Mouse (Mus musculus): ENCODE results near the gene Ppp6r2.

The Ppp6r2 gene

GRCm38 (mm10) chr15:89210915-89211715 is at the start of gene Ppp6r2:
Ppp6r2 (plus strand) TSS chr15:89211553.
- DNase-seq, result peak; percentile 99

DNA sequence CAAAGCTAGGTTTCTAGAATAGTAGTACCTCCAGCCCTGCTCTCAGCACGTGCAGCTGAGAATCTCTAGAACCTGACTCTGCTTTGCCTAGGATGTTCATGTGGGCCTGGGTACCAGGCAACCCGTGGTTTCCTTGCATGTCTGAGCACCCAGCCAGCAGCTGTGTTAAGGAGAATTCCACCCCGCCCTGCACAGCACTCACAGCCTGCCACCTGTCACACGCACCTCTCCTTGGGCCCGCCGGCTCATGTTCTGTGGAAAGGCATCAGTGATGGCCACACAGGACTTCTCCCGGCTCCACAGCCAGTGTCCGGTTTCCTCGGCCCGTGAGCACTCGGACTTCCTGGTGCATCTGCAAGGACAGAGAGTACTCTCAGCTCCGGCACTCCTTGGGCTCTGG is 45.9 kb upstream of the Ppp6r2 start:
- no peak for DNase-seq

- DNase-seq, result no peak
Measured at GRCm38 (mm10) chr15:89168922-89169321, 42.4 kb upstream of the Ppp6r2 start.

DNA sequence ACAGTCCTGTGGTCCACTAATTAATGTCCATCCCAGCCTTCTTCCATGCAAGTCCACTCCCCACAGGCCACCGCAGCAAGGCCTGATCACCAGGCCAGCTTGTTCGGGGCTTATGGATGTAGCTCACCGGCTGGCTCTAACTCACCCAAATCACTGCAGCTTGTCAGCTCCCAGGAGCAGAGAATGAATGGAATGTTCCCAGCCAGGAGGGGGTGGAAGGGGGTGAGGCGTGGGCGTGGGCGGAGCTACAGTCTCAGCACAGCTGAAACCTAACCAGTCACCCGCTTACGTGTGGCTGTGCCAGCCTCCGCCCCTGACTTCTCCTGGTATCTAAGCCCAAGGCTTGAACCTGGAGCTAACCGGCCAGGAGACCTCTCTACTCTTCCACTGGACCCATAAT is 41.9 kb upstream of the Ppp6r2 start:
- peak; percentile 99 for DNase-seq

- DNase-seq, result peak; percentile 97
Measured at GRCm38 (mm10) chr15:89170102-89170501, 41.3 kb upstream of the Ppp6r2 start.

DNA sequence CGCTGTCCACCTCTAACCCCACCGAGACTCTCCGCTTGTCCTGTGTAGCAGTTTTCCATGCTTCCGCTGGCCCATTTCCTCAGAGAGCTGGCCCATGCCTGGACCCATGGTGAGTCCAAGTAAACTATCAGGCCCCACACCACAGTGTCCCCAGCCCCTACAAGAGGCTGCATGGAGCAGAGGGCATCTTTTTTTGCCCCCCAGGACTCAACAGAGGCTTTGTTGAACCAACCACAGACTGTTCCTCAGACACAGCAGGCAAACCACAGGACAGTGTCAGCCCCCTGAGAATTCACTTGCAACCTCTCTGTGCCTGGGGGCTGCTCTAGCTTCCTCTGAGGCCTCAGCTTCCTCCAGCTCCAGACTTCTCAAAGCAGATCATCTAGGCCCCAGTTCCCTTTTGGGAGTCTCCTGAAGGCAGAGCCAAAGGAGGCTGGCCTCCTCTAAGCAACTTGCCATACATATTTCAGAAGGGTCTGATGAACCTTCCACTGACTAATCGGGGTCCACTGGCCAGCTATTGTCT is 39.8 kb upstream of the Ppp6r2 start:
- DNase-seq, result peak; percentile 95

DNA sequence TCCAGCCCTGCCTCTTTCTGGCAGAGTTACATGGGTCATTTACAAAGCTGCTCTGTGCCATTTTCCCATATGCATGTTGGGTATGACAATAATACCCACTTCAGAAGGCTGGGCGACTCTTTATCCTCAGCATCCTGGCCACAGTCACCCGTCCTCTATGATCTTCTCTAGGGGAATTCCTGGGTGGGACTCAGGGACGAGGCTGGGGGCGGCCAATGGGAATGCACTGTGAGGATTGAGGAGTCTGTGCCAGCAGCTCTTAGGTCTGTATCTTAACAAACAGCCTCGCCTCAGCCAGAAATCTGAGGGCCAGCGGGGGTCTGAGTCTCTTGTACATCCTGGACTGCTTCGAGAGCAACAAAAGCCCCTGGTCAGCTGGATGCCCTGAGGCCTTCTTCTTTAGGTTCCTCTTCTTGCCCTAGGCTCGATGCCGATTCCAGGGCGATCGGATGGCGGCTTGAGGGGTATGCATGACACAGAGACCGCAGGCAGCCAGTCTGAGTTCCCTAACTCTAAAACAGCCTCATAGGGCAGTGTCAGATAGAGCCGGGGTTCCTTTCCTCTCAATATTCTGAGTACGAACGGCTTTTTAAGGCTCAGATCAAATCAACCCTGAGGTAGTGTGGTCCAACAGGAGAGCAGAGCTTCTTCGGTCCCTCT is 38.9 kb upstream of the Ppp6r2 start:
- DNase-seq, result peak; percentile 96

DNA sequence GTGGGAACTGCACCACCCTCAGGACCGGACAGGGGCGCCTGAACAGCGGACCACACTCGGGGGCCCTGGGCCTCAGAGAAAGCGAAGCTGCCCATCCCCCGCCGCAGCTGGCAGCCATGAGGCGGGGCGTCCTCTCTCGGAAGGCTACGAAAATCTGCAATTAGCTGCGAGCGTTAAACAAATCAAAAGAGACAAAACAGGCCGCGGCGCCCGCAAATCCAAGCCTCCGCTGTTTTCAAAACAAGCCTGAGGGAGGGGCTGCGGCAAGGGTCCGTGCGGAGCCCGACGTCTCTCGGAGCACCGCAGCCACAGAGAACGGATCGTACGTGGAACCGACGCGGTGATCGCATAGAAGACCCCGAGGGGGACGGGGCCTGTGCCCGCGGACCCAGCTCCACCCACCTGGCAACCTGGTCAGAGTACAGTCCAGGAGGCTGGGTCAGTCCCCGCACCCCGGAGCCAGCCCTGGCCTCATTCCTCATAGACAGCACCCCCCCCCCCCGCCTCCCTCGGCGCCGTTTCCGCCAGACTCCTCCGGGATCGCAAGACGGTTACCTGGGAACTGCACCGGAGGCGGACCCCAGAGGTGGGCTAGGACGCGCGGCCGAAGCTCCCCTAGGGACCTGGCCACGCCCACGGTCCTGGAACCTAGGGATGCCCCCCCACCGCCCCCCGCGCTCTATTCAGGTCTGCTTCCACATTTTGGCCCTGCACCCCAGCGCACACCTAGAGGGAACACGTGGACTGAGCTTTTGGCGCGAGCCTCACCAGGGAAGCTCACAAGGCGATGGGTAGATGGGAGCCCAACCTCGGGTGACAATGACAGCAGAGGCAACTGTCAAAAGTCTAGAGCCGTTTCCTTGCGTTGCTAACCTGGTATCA is 38.1 kb upstream of the Ppp6r2 start:
- DNase-seq, result peak; percentile 96

DNA sequence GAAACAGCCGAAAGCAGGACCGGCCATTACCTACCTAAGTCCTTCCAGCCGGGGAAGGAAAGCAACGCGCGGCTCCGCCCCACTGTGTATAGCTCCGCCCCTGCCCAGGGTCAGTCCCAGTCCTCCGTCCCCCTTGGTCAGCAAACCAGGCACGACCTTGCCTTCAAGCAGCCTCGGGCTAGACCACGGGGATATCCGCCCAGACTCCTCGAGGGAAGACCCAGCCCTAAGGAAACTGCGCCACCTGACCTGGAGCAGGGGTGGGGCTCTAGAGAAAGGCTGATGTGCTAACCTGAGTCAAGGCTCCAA is 37.5 kb upstream of the Ppp6r2 start:
- DNase-seq, result peak; percentile 98

DNA sequence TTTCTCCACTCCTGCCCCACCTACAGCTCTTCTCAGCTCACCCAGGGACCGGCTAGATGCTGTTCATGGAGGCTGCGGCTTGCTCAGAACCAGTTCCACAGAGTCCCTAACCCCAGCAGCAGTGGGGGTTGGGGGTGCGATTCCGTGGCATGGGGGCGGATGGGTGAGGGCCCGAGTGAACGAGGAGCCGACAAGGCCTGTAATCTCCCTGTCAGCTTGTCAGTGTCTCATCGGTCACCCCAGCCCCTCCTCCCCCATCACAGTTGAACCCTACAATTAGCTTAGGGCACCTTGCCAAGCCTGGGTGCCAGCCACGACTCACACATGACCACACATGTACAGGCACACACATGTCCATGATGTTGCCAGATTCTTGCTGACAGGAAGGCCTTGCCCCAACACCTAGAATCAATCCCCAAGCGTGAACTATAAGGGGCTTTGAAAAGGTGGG is 36.4 kb upstream of the Ppp6r2 start:
- DNase-seq, result no peak

- no peak for DNase-seq
Measured at GRCm38 (mm10) chr15:89175411-89176155, 35.8 kb upstream of the Ppp6r2 start.

GRCm38 (mm10) chr15:89177121-89177520 is 34.2 kb upstream of the Ppp6r2 start:
- peak; percentile 99 for DNase-seq

GRCm38 (mm10) chr15:89177576-89178259 is 33.6 kb upstream of the Ppp6r2 start:
- peak; percentile 97 for DNase-seq

DNA sequence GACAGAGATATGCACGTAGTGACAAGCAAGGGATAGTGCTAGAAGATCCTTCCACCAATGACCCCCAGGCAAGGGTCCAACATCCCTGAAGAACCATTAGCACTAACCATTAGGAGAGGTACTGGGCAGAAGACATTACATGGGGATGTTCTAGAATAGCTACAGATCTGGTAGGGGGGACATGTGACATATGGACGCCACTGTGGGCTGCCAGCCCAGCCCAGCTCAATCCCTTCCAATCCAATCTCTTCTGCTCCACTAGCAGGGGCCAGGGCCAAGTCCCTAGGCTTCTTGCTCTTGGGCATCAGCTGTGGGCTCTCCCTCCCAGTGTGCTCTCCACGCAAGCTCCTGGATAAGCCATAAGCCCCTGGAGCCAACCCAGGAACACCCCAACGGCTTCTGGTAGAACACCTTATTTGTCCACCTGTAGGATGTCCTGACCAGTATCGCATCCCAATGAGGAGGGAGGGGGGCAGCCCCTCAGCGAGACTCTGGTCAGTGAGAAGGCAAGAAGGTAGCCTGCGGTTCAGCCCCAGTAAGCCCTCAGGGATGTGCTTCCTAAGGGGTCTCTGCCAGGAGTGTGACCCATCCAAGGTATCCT is 33.0 kb upstream of the Ppp6r2 start:
- peak; percentile 96 for DNase-seq

DNA sequence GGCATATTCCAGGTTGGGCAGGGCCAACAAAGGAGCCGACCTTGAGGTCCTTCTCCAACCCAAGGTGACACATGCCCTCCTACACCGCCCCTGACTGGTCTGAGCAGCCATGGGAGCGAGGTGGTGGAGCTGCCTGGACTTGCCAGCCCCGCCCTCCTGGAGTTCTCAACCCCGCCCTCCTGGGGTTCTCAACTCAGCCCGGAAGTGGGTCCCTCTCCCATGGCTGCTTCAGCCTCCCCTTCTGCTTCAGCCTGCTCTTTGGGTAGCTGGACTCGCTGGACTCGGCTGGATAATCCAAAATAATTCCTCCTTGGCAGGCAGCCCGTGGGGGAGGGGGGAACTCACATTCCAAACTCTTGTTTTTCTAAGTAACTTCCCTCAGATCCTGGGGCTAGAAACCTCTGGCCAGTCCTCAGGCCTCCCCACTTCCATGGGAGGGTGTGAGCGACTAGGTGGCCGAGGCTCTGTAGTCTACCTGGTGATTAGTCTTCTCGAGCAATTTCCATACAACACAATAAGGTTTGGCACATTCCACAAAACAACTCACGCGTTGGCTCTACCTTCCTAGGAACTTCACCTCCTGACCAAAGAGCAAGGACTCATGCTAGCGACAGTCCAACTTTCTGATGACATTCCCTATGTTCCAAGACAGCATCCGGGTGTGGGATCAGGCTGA is 32.3 kb upstream of the Ppp6r2 start:
- peak; percentile 99 for DNase-seq

DNA sequence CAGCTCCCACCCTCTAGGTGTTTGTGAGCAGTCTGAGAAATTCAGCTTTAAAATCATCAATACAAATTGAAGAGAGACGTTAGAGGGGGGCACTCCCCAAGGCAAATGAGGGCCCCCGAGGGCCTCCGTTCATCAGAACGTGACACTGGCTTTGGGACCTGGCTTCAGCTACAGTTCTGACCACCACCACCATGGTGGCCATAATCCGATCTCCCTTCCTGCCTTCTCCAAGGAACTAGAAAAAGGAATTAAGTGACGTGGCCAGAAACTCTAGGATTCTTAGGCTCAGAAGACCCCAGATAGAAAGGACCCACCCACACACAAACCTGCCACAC is 31.8 kb upstream of the Ppp6r2 start:
- DNase-seq, result peak; percentile 92

- DNase-seq, result no peak
Measured at GRCm38 (mm10) chr15:89180081-89180541, 31.2 kb upstream of the Ppp6r2 start.

GRCm38 (mm10) chr15:89180571-89181229 is 30.7 kb upstream of the Ppp6r2 start, which contains the start of gene Plxnb2:
Plxnb2 (minus strand) TSS chr15:89180788.
- DNase-seq, result peak; percentile 99

DNA sequence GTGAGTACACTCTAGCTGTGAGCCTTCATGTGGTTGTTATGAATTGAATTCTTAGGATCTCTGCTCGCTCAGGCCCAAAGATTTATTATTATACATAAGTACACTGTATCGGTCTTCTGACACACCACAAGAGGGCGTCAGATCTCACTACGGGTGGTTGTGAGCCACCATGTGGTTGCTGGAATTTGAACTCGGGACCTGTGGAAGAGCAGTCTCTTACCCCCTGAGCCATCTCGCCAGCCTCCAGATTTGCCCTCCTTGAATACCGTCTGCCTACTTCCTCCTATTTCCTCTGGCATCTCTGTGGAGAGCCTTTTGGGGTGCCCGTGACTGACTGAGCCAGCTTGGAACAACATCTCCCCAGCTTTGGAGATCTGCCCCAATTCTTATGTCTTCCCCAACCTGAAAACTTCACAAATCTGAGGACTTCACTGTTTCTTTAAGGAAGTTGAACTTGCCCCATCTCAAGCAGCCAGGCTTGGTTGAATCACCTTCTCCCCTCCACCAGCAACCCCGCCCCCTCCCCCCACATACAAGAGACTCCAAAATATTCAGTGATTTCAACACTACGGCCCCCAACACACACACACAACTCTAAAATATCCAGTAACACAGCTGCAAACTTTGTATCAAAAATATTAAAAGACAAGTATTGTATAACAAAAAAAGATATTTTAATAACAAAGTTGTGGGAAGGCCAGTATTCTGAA is 29.6 kb upstream of the Ppp6r2 start:
- DNase-seq, result peak; percentile 93

Measured in heart, adult 11 months (tissue).